In the genomic region with DNA sequence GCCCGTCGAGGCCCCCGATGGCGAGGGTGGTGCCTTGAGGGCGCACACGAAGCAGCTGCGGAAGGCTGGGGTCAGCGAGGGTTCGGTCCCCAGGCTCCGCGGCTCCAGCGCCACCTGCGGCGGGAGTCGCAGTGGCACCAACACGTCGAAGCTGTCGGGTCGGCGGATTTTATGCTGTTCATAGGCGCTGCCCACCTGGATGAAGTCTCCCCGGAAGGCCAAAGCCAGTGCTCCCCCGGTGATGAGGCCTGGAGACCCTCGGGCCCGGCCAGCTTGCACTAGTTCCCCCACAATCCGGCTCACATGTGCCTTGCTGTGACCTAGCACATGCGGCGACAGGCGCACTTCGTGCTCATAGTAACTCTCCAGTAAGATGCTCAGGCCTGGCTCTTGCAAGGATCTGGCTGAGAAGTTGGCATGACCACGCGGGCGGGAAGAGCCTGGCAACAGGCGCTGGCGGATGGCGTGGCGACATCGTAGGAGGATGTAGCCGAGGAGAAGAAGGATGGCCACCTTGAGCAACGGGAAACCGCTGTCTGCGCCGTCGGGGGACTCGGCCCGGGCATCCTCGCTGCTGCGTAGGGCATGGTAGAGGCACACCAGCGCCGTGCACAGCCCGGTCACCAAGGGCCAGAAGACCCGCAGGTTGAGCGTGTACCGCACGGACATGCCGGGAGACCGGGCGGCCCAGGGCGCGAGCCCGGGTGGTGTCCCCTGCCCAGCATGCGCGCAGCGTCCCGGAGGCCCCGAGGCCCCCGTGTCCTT, we compare ENCODE assay signal across 8 mouse cellular contexts. TPM values are rescaled to one million over a fixed set of nuclear protein-coding genes. Genes with fewer than 3 reads are reported as not detected.
DNase-seq lines count a peak whose midpoint lies in the region; ATAC-seq and TF ChIP-seq lines count a peak whose summit lies in the region.

No protein-coding gene starts in this region.

- peak; percentile 34; the same call in 1 of the 2 replicates for TF ChIP-seq CTCF in gastrocnemius, adult 2 months (IDR thresholded peaks at IDR 0.05)

- peaks cover 31% of the 10 kb centered on the region for H3K4me1 ChIP-seq in intestine, embryonic 15.5 days (replicated peaks)

- H3K27ac ChIP-seq in gastrocnemius, adult 2 months, result peak overlapping the region; percentile 96
- H3K27ac ChIP-seq in intestine, embryonic 15.5 days, result peak overlapping the region; percentile 85

- H3K36me3 ChIP-seq in intestine, embryonic 15.5 days, result no peaks in the 10 kb centered on the region; the same call in 1 of the 2 replicates
- no peaks in the 10 kb centered on the region for H3K36me3 ChIP-seq in splenic B cell, adult 2 months (ENCODE audit: control insufficient read depth, insufficient read depth, low read length, poor library complexity, severe bottlenecking)

- H3K9ac ChIP-seq in intestine, embryonic 15.5 days, result peak overlapping the region; percentile 83

- intact Hi-C loops in gastrocnemius, adult 2 months (cut with DNase I), result no loop called here

- WGBS in intestine, embryonic 15.5 days, result 8% methylated on average over 63 of the region's 67 CpGs

- DNase-seq in lung, adult 18-20 months, result peak; percentile 46 to 57
- DNase-seq in lung, postnatal 25 days (ENCODE audit: low spot score), result no peak
- DNase-seq in adrenal gland, postnatal 36 days, result peak; percentile 10 to 28
- DNase-seq in gastrocnemius, adult 2 months, result peak; percentile 40
- DNase-seq in lung, postnatal 14 days, result peak; percentile 51
- DNase-seq in splenic B cell, adult 2 months (ENCODE audit: low read depth, low spot score), result peak; percentile 23
- DNase-seq in left cerebral cortex, adult 11 months (ENCODE audit: low spot score), result no peak

- ATAC-seq in intestine, embryonic 15.5 days, result peak; percentile 52; the same call in 1 of the 2 replicates

- peak overlapping the region; percentile 81 for H3K4me2 ChIP-seq in intestine, embryonic 15.5 days (replicated peaks)

- H3K9me3 ChIP-seq in intestine, embryonic 15.5 days, result no peaks in the 10 kb centered on the region

- peak overlapping the region; percentile 94 for H3K4me3 ChIP-seq in gastrocnemius, adult 2 months
- peak overlapping the region; percentile 67 for H3K4me3 ChIP-seq in intestine, embryonic 15.5 days (replicated peaks)

- H3K27me3 ChIP-seq in intestine, embryonic 15.5 days (replicated peaks), result no peaks in the 10 kb centered on the region
- H3K27me3 ChIP-seq in splenic B cell, adult 2 months (ENCODE audit: control insufficient read depth, insufficient read depth, low read length, poor library complexity, severe bottlenecking), result no peaks in the 10 kb centered on the region; the same call in 1 of the 2 replicates

RNA-seq across cellular contexts. Expression of a gene that starts 0.9 kb away (rescaled TPM):
- 10 to 100 TPM; 14.7 to 18.3 TPM for total RNA-seq in adrenal gland, postnatal 36 days (2021)
- total RNA-seq in gastrocnemius, adult 2 months (2021), result 1 to 10 TPM; 6.3 to 9.9 TPM
- polyA plus RNA-seq in intestine, embryonic 15.5 days (2015; fragmentation: Nextera tagmentation; extraction: Ambion mirVana), result 5.3 and 5.5 TPM in 2 replicates

RNA-seq across cellular contexts. Expression of a gene that starts 42.3 kb away (rescaled TPM):
- total RNA-seq in adrenal gland, postnatal 36 days (2021), result 10 to 100 TPM; 38.3 to 40.2 TPM
- 10 to 100 TPM; 46.0 to 75.6 TPM for total RNA-seq in gastrocnemius, adult 2 months (2021)
- polyA plus RNA-seq in intestine, embryonic 15.5 days (2015; fragmentation: Nextera tagmentation; extraction: Ambion mirVana), result 124 and 134 TPM in 2 replicates

RNA-seq across cellular contexts. Expression of a gene that starts 42.8 kb away (rescaled TPM):
- total RNA-seq in adrenal gland, postnatal 36 days (2021), result 1 to 10 TPM; 4.7 to 5.7 TPM
- under 1 TPM; 0.41 to 0.61 TPM for total RNA-seq in gastrocnemius, adult 2 months (2021)
- polyA plus RNA-seq in intestine, embryonic 15.5 days (2015; fragmentation: Nextera tagmentation; extraction: Ambion mirVana), result 6.5 and 7.0 TPM in 2 replicates

Comparison
In these comparisons a context has a peak if more than half of its experiments do, and no peak if none do; other contexts are left out.
1. DNase-seq: peak in lung, adult 18-20 months (2 of 2), adrenal gland, postnatal 36 days (2 of 2), gastrocnemius, adult 2 months (single experiment), lung, postnatal 14 days (single experiment) and splenic B cell, adult 2 months (single experiment); none in lung, postnatal 25 days (single experiment) and left cerebral cortex, adult 11 months (single experiment).